Mouse (Mus musculus): ENCODE measurements at regions not wholly inside any gene's neighbourhood (a gene's known extent, or its start where the extent isn't known, plus 50 kb on each side); places are given as distances from the start of the nearest gene placed in this dataset.

DNA sequence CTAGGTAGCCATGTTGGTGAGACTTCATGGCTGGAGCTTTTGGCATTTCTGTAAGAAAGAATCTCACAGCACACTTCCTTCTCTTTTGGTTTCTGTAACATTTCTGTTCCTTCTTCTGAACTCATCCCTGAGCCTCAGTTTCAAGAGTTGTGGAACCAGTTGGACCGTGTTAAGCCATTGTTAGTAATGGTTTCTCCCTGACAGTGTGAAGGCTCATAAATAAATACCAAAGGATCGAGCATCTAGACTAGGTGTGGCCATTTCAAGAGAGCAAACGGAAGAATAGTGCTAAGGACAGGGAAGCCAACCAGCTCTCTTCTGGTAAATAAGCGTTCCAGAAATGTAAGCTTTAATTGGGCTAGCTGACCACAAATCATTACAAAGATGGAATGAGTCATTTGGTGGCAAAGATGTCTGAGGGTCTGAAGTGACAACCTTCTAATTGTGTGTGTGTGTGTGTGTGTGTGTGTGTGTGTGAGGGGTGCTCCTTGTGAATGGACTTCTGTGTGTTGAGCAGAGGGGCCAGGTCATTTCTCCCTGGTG is 71.7 kb upstream of the Cdkn2b start:
- DNase-seq (ENCODE audit: low spot score, missing footprints), result no peak
- no peak overlapping the region for H3K9ac ChIP-seq (ENCODE audit: low read length)
- no peak overlapping the region for H3K4me3 ChIP-seq (ENCODE audit: low read depth, low read length)
- H3K9me3 ChIP-seq (ENCODE audit: control insufficient read depth, low read length), result no peaks in the 10 kb centered on the region
- no peaks in the 10 kb centered on the region for H3K4me1 ChIP-seq (ENCODE audit: control insufficient read depth, insufficient read depth, low read length)
- 85% methylated on average over 4 of the region's 4 CpGs for WGBS
- H3K27ac ChIP-seq (ENCODE audit: low read depth, low read length), result no peak overlapping the region
- no peaks in the 10 kb centered on the region for H3K27me3 ChIP-seq (ENCODE audit: control insufficient read depth, insufficient read depth, low read length)
- no peak for ATAC-seq (ENCODE audit: low FRiP score)
- no peaks in the 10 kb centered on the region for H3K36me3 ChIP-seq (ENCODE audit: control insufficient read depth, insufficient read depth, low read length)
- no peak overlapping the region for H3K4me2 ChIP-seq

DNA sequence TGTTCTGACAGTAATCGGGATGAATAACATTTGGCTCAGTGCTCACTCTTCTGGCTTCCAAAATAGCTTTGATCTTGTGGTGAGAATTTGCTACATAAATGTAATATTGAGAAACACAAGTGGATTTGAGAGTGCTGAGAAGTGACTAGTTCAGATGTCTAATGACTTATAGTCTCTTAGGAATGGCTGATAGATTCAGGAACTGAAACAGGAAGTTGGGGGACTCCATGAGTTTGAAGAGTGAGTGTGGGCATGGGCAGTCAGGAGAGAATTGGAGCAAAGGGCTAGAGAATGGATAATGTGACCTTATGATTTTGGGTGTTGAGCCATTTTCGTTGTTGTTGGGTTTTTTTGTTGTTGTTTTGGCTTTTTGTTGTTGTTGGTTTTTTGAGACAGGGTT is 70.9 kb upstream of the Cdkn2b start:
- no peaks in the 10 kb centered on the region for H3K9me3 ChIP-seq (ENCODE audit: control insufficient read depth, low read length)
- H3K36me3 ChIP-seq (ENCODE audit: control insufficient read depth, insufficient read depth, low read length), result no peaks in the 10 kb centered on the region
- no peak overlapping the region for H3K4me3 ChIP-seq (ENCODE audit: low read depth, low read length)
- no peak overlapping the region for H3K27ac ChIP-seq (ENCODE audit: low read depth, low read length)
- DNase-seq (ENCODE audit: low spot score, missing footprints), result no peak
- 95% methylated on average over 2 of the region's 2 CpGs for WGBS
- H3K4me1 ChIP-seq (ENCODE audit: control insufficient read depth, insufficient read depth, low read length), result no peaks in the 10 kb centered on the region
- no peak overlapping the region for H3K4me2 ChIP-seq
- H3K9ac ChIP-seq (ENCODE audit: low read length), result no peak overlapping the region
- ATAC-seq (ENCODE audit: low FRiP score), result no peak
- no peaks in the 10 kb centered on the region for H3K27me3 ChIP-seq (ENCODE audit: control insufficient read depth, insufficient read depth, low read length)

DNA sequence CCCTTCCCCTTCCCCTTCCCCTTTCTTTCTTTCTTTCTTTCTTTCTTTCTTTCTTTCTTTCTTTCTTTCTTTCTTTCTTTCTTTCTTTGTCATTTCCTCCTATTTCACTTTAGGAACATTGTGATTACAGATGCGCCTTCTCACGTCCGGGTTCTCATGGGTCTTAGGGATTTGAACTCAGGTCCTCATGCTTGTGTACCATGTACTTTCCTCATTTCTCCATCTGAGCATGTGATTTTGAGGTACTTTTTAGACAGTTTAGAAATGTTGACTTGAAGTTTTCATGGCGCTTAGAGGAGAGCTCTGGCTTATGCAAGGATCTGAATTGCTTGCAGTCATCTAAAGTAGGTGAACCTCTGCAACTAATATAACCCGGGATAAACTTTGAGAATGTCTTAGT is 70.2 kb upstream of the Cdkn2b start:
- Histone ChIP-seq H3K36me3 (ENCODE audit: control insufficient read depth, insufficient read depth, low read length) (no peaks in the 10 kb centered on the region), H3K4me3 (ENCODE audit: low read depth, low read length) (no peak overlapping the region), H3K27ac (ENCODE audit: low read depth, low read length) (no peak overlapping the region), H3K9me3 (ENCODE audit: control insufficient read depth, low read length) (no peaks in the 10 kb centered on the region), H3K4me2 (no peak overlapping the region), H3K9ac (ENCODE audit: low read length) (no peak overlapping the region), H3K4me1 (ENCODE audit: control insufficient read depth, insufficient read depth, low read length) (no peaks in the 10 kb centered on the region), H3K27me3 (ENCODE audit: control insufficient read depth, insufficient read depth, low read length) (no peaks in the 10 kb centered on the region)
- 90% methylated on average over 5 of the region's 5 CpGs for WGBS
- ATAC-seq (ENCODE audit: low FRiP score), result no peak
- DNase-seq (ENCODE audit: low spot score, missing footprints), result no peak

GRCm38 (mm10) chr4:89380330-89380945 is 69.6 kb upstream of the Cdkn2b start:
- DNase-seq (ENCODE audit: low spot score, missing footprints), result no peak
- no peak overlapping the region for H3K27ac ChIP-seq (ENCODE audit: low read depth, low read length)
- WGBS, result 94% methylated on average over 8 of the region's 8 CpGs
- no peaks in the 10 kb centered on the region for H3K36me3 ChIP-seq (ENCODE audit: control insufficient read depth, insufficient read depth, low read length)
- H3K4me1 ChIP-seq (ENCODE audit: control insufficient read depth, insufficient read depth, low read length), result no peaks in the 10 kb centered on the region
- H3K27me3 ChIP-seq (ENCODE audit: control insufficient read depth, insufficient read depth, low read length), result no peaks in the 10 kb centered on the region
- H3K9ac ChIP-seq (ENCODE audit: low read length), result no peak overlapping the region
- H3K4me2 ChIP-seq, result no peak overlapping the region
- ATAC-seq (ENCODE audit: low FRiP score), result no peak
- no peaks in the 10 kb centered on the region for H3K9me3 ChIP-seq (ENCODE audit: control insufficient read depth, low read length)
- no peak overlapping the region for H3K4me3 ChIP-seq (ENCODE audit: low read depth, low read length)

- H3K4me2 ChIP-seq, result no peak overlapping the region
- DNase-seq (ENCODE audit: low spot score, missing footprints), result no peak
- H3K4me1 ChIP-seq (ENCODE audit: control insufficient read depth, insufficient read depth, low read length), result no peaks in the 10 kb centered on the region
- H3K27me3 ChIP-seq (ENCODE audit: control insufficient read depth, insufficient read depth, low read length), result no peaks in the 10 kb centered on the region
- 85% methylated on average over 6 of the region's 6 CpGs for WGBS
- H3K36me3 ChIP-seq (ENCODE audit: control insufficient read depth, insufficient read depth, low read length), result no peaks in the 10 kb centered on the region
- no peak overlapping the region for H3K27ac ChIP-seq (ENCODE audit: low read depth, low read length)
- no peak overlapping the region for H3K4me3 ChIP-seq (ENCODE audit: low read depth, low read length)
- no peaks in the 10 kb centered on the region for H3K9me3 ChIP-seq (ENCODE audit: control insufficient read depth, low read length)
- ATAC-seq (ENCODE audit: low FRiP score), result no peak
- H3K9ac ChIP-seq (ENCODE audit: low read length), result no peak overlapping the region
Observed at GRCm38 (mm10) chr4:89379622-89380329, 68.9 kb upstream of the Cdkn2b start.

GRCm38 (mm10) chr4:89372631-89373030 is 61.8 kb upstream of the Cdkn2b start:
- Histone ChIP-seq H3K36me3 (ENCODE audit: control insufficient read depth, insufficient read depth, low read length) (no peaks in the 10 kb centered on the region), H3K27ac (ENCODE audit: low read depth, low read length) (no peak overlapping the region), H3K27me3 (ENCODE audit: control insufficient read depth, insufficient read depth, low read length) (no peaks in the 10 kb centered on the region), H3K4me1 (ENCODE audit: control insufficient read depth, insufficient read depth, low read length) (no peaks in the 10 kb centered on the region), H3K4me3 (ENCODE audit: low read depth, low read length) (no peak overlapping the region), H3K4me2 (no peak overlapping the region), H3K9me3 (ENCODE audit: control insufficient read depth, low read length) (no peaks in the 10 kb centered on the region), H3K9ac (ENCODE audit: low read length) (no peak overlapping the region)
- ATAC-seq (ENCODE audit: low FRiP score) (no peak), DNase-seq (ENCODE audit: low spot score, missing footprints) (no peak)
- WGBS, result 82% methylated on average over 6 of the region's 6 CpGs

DNA sequence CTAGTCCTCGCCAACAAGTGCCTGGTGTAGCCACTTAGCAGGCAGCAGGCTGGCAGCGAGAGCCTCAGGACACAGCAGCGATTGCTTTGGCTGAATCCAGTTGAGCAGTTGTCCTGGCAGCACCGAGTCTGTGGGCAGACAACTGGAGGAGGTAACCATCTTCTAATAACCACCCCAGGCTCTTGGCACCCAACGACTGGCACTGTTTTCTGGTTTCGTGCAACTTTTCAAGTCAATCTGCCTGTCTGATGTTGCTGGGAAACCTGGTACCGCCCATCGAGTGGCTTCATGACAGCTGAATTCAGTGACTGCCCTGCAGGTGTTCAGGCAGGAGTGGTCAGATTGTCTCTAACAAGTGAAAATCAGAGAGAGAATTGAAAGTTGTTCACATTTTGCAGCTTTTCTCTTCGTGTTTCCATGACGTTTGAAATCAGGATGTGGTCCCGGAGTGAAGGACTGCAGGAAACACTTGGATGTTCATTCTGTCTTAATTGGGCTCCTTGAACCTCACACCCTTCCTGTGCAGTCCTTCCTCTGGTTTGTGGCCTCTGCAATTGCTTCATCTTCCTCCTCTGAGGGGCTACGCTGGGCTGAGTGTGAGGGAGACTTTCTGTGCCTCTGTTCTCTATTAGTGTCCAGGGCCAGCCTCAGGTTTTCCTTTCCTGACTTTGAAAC is 58.1 kb upstream of the Cdkn2b start:
- Histone ChIP-seq H3K9me3 (ENCODE audit: control insufficient read depth, low read length) (no peaks in the 10 kb centered on the region), H3K4me2 (no peak overlapping the region), H3K4me3 (ENCODE audit: low read depth, low read length) (no peak overlapping the region), H3K27me3 (ENCODE audit: control insufficient read depth, insufficient read depth, low read length) (no peaks in the 10 kb centered on the region), H3K9ac (ENCODE audit: low read length) (no peak overlapping the region), H3K27ac (ENCODE audit: low read depth, low read length) (no peak overlapping the region), H3K36me3 (ENCODE audit: control insufficient read depth, insufficient read depth, low read length) (no peaks in the 10 kb centered on the region), H3K4me1 (ENCODE audit: control insufficient read depth, insufficient read depth, low read length) (no peaks in the 10 kb centered on the region)
- no peak for ATAC-seq (ENCODE audit: low FRiP score)
- no peak for DNase-seq (ENCODE audit: low spot score, missing footprints)
- WGBS, result 83% methylated on average over 12 of the region's 12 CpGs

DNA sequence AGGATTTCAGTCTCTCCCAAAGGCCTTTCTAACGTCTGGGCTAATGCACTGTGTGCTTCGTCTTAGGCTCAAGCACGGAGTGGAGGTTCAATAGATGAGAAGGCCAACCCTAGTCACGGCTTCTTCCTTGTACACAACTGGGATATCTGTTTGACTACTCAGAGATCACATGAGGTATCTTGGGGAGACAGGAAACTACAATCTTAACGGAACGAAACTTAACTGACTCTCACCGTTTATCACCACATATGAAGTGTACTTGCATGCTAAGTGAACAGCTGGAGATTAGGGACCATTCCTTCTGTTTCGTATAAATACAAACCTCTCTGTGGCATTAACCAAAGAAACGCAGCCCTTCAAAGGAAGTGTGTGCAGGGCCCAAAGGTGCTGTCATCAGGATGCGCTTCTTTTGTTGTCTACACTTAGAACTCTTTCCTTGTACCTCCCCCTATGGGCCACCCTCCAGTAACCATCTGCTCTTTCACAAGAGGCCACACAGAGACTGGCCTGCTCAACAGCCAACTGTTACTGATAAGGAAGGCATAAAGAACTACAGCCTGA is 55.8 kb upstream of the Cdkn2b start:
- Histone ChIP-seq H3K27ac (ENCODE audit: low read depth, low read length) (no peak overlapping the region), H3K4me3 (ENCODE audit: low read depth, low read length) (no peak overlapping the region), H3K27me3 (ENCODE audit: control insufficient read depth, insufficient read depth, low read length) (no peaks in the 10 kb centered on the region), H3K4me1 (ENCODE audit: control insufficient read depth, insufficient read depth, low read length) (no peaks in the 10 kb centered on the region), H3K4me2 (no peak overlapping the region), H3K9ac (ENCODE audit: low read length) (no peak overlapping the region), H3K9me3 (ENCODE audit: control insufficient read depth, low read length) (no peaks in the 10 kb centered on the region), H3K36me3 (ENCODE audit: control insufficient read depth, insufficient read depth, low read length) (no peaks in the 10 kb centered on the region)
- DNase-seq (ENCODE audit: low spot score, missing footprints), result no peak
- WGBS, result 52% methylated on average over 10 of the region's 10 CpGs
- ATAC-seq (ENCODE audit: low FRiP score), result no peak

GRCm38 (mm10) chr4:89365875-89366274 is 55.0 kb upstream of the Cdkn2b start:
- no peaks in the 10 kb centered on the region for H3K9me3 ChIP-seq (ENCODE audit: control insufficient read depth, low read length)
- H3K27ac ChIP-seq (ENCODE audit: low read depth, low read length), result no peak overlapping the region
- ATAC-seq (ENCODE audit: low FRiP score) (no peak), DNase-seq (ENCODE audit: low spot score, missing footprints) (no peak)
- H3K36me3 ChIP-seq (ENCODE audit: control insufficient read depth, insufficient read depth, low read length), result no peaks in the 10 kb centered on the region
- no peaks in the 10 kb centered on the region for H3K27me3 ChIP-seq (ENCODE audit: control insufficient read depth, insufficient read depth, low read length)
- H3K9ac ChIP-seq (ENCODE audit: low read length), result no peak overlapping the region
- H3K4me1 ChIP-seq (ENCODE audit: control insufficient read depth, insufficient read depth, low read length), result no peaks in the 10 kb centered on the region
- no peak overlapping the region for H3K4me3 ChIP-seq (ENCODE audit: low read depth, low read length)
- 26% methylated on average over 5 of the region's 5 CpGs for WGBS
- no peak overlapping the region for H3K4me2 ChIP-seq
